Mouse (Mus musculus) spleen, postnatal 0 days (tissue): ENCODE results near the gene Ankrd44. TPM values are rescaled to one million over a fixed set of nuclear protein-coding genes. Genes with fewer than 3 reads are reported as not detected.

Experiments
- polyA plus RNA-seq: library from polyadenylated mRNA; unstranded; fragments of >200 nt; fragmentation: Nextera tagmentation; extraction: Ambion mirVana; gene quantifications from 2 replicates; pipeline ENCODE4 v1.2.1, GENCODE M21; 2015

Gene Ankrd44
- polyA plus RNA-seq: 15.6 and 21.4 TPM in 2 replicates

GRCm38 (mm10) chr1:54925971-54926771 is at the start of gene Ankrd44:
TSS of gene Ankrd44 (minus strand) at chr1:54926387.

Other genes with a start within 250 kb of the Ankrd44 start
- 181 and 182 TPM in 2 replicates for gene Sf3b1, start 101.1 kb upstream of the Ankrd44 start, polyA plus RNA-seq
- 14.7 and 15.1 TPM in 2 replicates for gene Coq10b, start 126.4 kb upstream of the Ankrd44 start, polyA plus RNA-seq
- 263 and 300 TPM in 2 replicates for gene Hspe1, start 161.7 kb upstream of the Ankrd44 start, polyA plus RNA-seq
- gene Hspd1, start 161.9 kb upstream of the Ankrd44 start, polyA plus RNA-seq: 217 and 243 TPM in 2 replicates
- 66.0 and 75.0 TPM in 2 replicates for gene Mob4, start 204.8 kb upstream of the Ankrd44 start, polyA plus RNA-seq